Mouse (Mus musculus): ENCODE data around the gene Tdrd1.

DNA sequence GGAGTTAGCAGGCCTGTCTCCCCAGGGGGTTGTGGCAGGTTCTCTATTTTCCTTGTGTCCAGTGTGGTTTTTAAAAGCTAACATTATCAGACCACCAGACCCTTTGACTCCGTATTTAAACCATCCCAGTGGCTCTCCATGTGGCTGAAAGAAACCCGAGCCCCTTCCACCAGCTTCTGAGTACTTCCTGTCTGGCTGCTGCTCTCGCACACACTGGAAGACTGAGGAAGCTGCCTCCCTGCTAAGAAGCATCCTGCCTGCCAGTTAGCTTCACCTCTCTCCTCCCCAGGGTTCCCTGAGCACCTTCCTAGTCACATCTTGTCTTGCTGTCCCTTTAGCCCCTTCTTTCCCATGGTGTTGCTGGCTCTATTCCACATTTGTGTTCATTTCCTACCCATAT, 81.8 kb downstream of the Tdrd1 start:
- TF ChIP-seq CTCF (IDR thresholded peaks at IDR 0.05; ENCODE audit: low read depth) (no peak), EP300 (optimal IDR thresholded peaks at IDR 0.05) (no peak)

All from stomach, postnatal 0 days (tissue).